Mouse (Mus musculus) small intestine, adult 2 months (tissue): ENCODE results near the gene Sepsecs.

ENCODE experiments used
- CTCF ChIP-seq: fragments of 200-500 bp; IDR thresholded peaks from 2 replicates; pipeline ENCODE4 v1.5.1; 2012; ENCODE audit warnings: low read depth, mild to moderate bottlenecking, control low read depth, inconsistent platforms, low read length, moderate library complexity, mixed read lengths; ENCODE audit not compliant: insufficient replicate concordance, insufficient read length; ENCODE audit errors: extremely low read depth
- POLR2A ChIP-seq: fragments of 200-500 bp; IDR thresholded peaks from 2 replicates; pipeline ENCODE4 v1.6.1; 2012; ENCODE audit warnings: low read depth, mild to moderate bottlenecking, control low read depth, inconsistent platforms, low read length, moderate library complexity

DNA sequence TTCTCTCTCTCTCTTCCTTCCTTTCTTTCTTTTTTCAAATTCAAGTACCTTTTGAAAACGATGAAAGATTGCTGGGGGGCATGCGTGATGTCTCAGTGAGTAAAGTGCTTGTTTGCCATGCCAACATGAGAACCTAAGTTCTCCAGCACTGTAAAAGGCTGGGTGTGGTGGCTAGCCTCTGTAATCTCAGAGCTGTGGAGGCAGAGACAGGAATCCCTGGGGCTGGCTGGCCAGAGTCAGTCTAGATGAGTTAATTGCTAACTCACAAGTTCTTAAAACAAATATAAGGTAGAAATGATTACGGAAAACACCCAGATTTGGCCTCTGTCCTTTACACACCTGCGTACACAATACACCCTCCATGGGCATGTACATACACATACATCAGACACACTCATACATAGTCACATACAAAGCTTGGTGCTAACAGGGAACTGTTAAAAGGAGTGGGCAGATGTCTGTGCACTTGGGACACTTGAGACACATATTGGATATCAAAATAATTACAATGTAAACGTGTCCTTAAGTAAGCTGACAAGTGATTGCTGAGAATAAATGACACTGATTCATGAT is 9.1 kb upstream of the Sepsecs start:
- TF ChIP-seq CTCF (no peak), POLR2A (no peak)
